Mouse (Mus musculus) bone marrow, adult 2 months (tissue): ENCODE results near the gene Rtn2. TPM values are rescaled to one million over a fixed set of nuclear protein-coding genes. Genes with fewer than 3 reads are reported as not detected.

Source experiments
- H3K27ac ChIP-seq: fragments of 200-500 bp; 2 replicates; pipeline ENCODE4 v1.5.1; 2012; ENCODE audit warnings: low read depth, mild to moderate bottlenecking, control low read depth, inconsistent platforms, low read length; ENCODE audit not compliant: control insufficient read depth, poor library complexity, insufficient read depth
- H3K4me1 ChIP-seq: fragments of 200-500 bp; 2 replicates; pipeline ENCODE4 v1.6.1; 2011; ENCODE audit warnings: low read length; ENCODE audit not compliant: control insufficient read depth, insufficient read depth
- H3K4me3 ChIP-seq: fragments of 200-500 bp; replicated peaks from 2 replicates; pipeline ENCODE3; 2011; ENCODE audit warnings: mild to moderate bottlenecking, low read depth, low read length, control low read depth; ENCODE audit not compliant: control insufficient read depth
- CTCF ChIP-seq: fragments of 200-500 bp; IDR thresholded peaks from 2 replicates; pipeline ENCODE4 v1.5.1; 2011; ENCODE audit warnings: low read length, control low read depth; ENCODE audit not compliant: control insufficient read depth, insufficient read depth
- POLR2A ChIP-seq: fragments of 200-500 bp; IDR thresholded peaks from 2 replicates; pipeline ENCODE4 v1.6.1; 2011; ENCODE audit warnings: low read depth, mild to moderate bottlenecking, control low read depth, low read length, borderline replicate concordance; ENCODE audit not compliant: control insufficient read depth
- WGBS: fragments of 180-500 bp; shearing (Covaris S2); methylation state at CpG from one replicate; pipeline ENCODE4 v1.1.7; 2018; 5-methylcytosine and 5-hydroxymethylcytosine counted together
- polyA plus RNA-seq: library from polyadenylated mRNA; stranded (reverse); fragments of >200 nt; gene quantifications from 2 replicates; pipeline ENCODE4 v1.2.4, GENCODE M21; 2011; ENCODE audit warnings: low replicate concordance; ENCODE audit not compliant: missing spikeins, insufficient read depth, insufficient read length

Rtn2 gene
- polyA plus RNA-seq, 1 experiment: 2.3 TPM

- 2% methylated on average over 34 of the region's 35 CpGs for WGBS
- H3K4me3 ChIP-seq: no peak overlapping the region
- H3K4me1 ChIP-seq: no peaks in the 10 kb centered on the region
- no peak overlapping the region for H3K27ac ChIP-seq
- TF ChIP-seq POLR2A (no peak), CTCF (no peak)
These were observed 474 bp downstream of the Rtn2 start for GRCm38 (mm10) chr7:19282791-19283405.

- no peaks in the 10 kb centered on the region for H3K4me1 ChIP-seq
- WGBS: 38% methylated on average over 14 of the region's 14 CpGs
- no peak overlapping the region for H3K4me3 ChIP-seq
- no peak overlapping the region for H3K27ac ChIP-seq
- no peak for TF ChIP-seq POLR2A
- no peak for TF ChIP-seq CTCF
These were observed 981 bp downstream of the Rtn2 start for GRCm38 (mm10) chr7:19283406-19283804.

- Histone ChIP-seq H3K27ac (no peak overlapping the region), H3K4me3 (no peak overlapping the region), H3K4me1 (no peaks in the 10 kb centered on the region)
- no peak for TF ChIP-seq POLR2A
- peak; percentile 52 for TF ChIP-seq CTCF
- 18% methylated on average over 4 of the region's 4 CpGs for WGBS
These were observed 2.3 kb downstream of the Rtn2 start for GRCm38 (mm10) chr7:19284763-19285162.

- TF ChIP-seq POLR2A: no peak
- no peak for TF ChIP-seq CTCF
- H3K4me1 ChIP-seq: no peaks in the 10 kb centered on the region
- 17% methylated on average over 20 of the region's 20 CpGs for WGBS
- no peak overlapping the region for H3K27ac ChIP-seq
- no peak overlapping the region for H3K4me3 ChIP-seq
These were observed 8.7 kb downstream of the Rtn2 start for GRCm38 (mm10) chr7:19290969-19291596.

- Histone ChIP-seq H3K4me1 (no peaks in the 10 kb centered on the region), H3K4me3 (peak overlapping the region; percentile 87), H3K27ac (no peak overlapping the region)
- peak; percentile 84 for TF ChIP-seq CTCF
- TF ChIP-seq POLR2A: no peak; the same call in 1 of the 2 replicates
- WGBS: 8% methylated on average over 22 of the region's 22 CpGs
These were observed 13.2 kb downstream of the Rtn2 start for GRCm38 (mm10) chr7:19295503-19296185.

GRCm38 (mm10) chr7:19297034-19297433 lies 14.6 kb downstream of the Rtn2 start:
- no peak for TF ChIP-seq CTCF
- TF ChIP-seq POLR2A: no peak
- Histone ChIP-seq H3K4me3 (no peak overlapping the region), H3K4me1 (no peaks in the 10 kb centered on the region), H3K27ac (no peak overlapping the region)
- 83% methylated on average over 6 of the region's 6 CpGs for WGBS

GRCm38 (mm10) chr7:19297794-19298193 lies 15.4 kb downstream of the Rtn2 start:
- TF ChIP-seq POLR2A (no peak), CTCF (no peak)
- Histone ChIP-seq H3K4me3 (no peak overlapping the region), H3K4me1 (no peaks in the 10 kb centered on the region), H3K27ac (no peak overlapping the region)
- WGBS: 83% methylated on average over 5 of the region's 5 CpGs

GRCm38 (mm10) chr7:19299194-19299593 lies 16.8 kb downstream of the Rtn2 start:
- Histone ChIP-seq H3K4me3 (no peak overlapping the region), H3K4me1 (no peaks in the 10 kb centered on the region), H3K27ac (no peak overlapping the region)
- WGBS: 15% methylated on average over 3 of the region's 3 CpGs
- TF ChIP-seq POLR2A (no peak), CTCF (peak; percentile 43; the same call in 1 of the 2 replicates)
